Comparison of ENCODE assay signal across 21 mouse cellular contexts in genomic region chr1:74628001-74628400, GRCm38 (mm10). TPM values are rescaled to one million over a fixed set of nuclear protein-coding genes. Genes with fewer than 3 reads are reported as not detected.
DNase-seq lines count a peak whose midpoint lies in the region; TF ChIP-seq lines count a peak whose summit lies in the region.
"Had no signal": no experiment of that assay in that cellular context is flagged by ENCODE, and none has a peak within 500 bp of the region (broad histone marks: within the 10 kb centered on the region; RNA-seq: fewer than 3 reads in every experiment).

No protein-coding gene starts in this region.

- WGBS in kidney, adult 2 months = 51% methylated on average over 7 of the region's 7 CpGs

- no peak for TF ChIP-seq CTCF in kidney, adult 2 months (conservative IDR thresholded peaks at IDR 0.05; ENCODE audit: insufficient read depth, insufficient read length, low read depth, low read length)

- no peaks in the 10 kb centered on the region for H3K36me3 ChIP-seq in kidney, adult 2 months (ENCODE audit: control insufficient read depth, insufficient read depth, low read length)
- H3K36me3 ChIP-seq: heart, embryonic 15.5 days; liver, embryonic 12.5 days had no signal

- peak; percentile 21 for DNase-seq in kidney, adult 2 months
- DNase-seq in kidney, postnatal 14 days = no peak
- DNase-seq in ZHBTc4 (ENCODE audit: low read depth, low spot score) = peak; percentile 26
- peak; percentile 29 for DNase-seq in embryo, embryonic 11 days
- peak; percentile 20 to 31 for DNase-seq in kidney, postnatal 4 days
- DNase-seq in urinary bladder, postnatal 14 days (ENCODE audit: low spot score) = no peak
- no peak for DNase-seq in cerebellum, postnatal 25 days
- DNase-seq: adrenal gland, adult 8-10 months; cerebellum, postnatal 10 days; gastrocnemius, postnatal 10 days; heart, adult 18-20 months; heart, postnatal 4 days; right cerebral cortex, postnatal 25 days; thymus, postnatal 4 days had no signal

- H3K4me3 ChIP-seq in kidney, adult 2 months (ENCODE audit: insufficient read depth, low read depth, low read length) = no peak overlapping the region
- H3K4me3 ChIP-seq: embryonic facial prominence, embryonic 12.5 days; erythroblast, embryonic 14.5 days; heart, embryonic 15.5 days; limb, embryonic 12.5 days; liver, embryonic 12.5 days; megakaryocyte, embryonic 14.5 days had no signal

- H3K27me3 ChIP-seq in kidney, adult 2 months (replicated peaks; ENCODE audit: control insufficient read depth, insufficient read depth, low read length) = no peaks in the 10 kb centered on the region
- H3K27me3 ChIP-seq: embryonic facial prominence, embryonic 12.5 days; heart, embryonic 15.5 days; limb, embryonic 12.5 days; liver, embryonic 12.5 days had no signal

- no peaks in the 10 kb centered on the region for H3K4me1 ChIP-seq in kidney, adult 2 months (ENCODE audit: control insufficient read depth, insufficient read depth, low read length)
- H3K4me1 ChIP-seq: embryonic facial prominence, embryonic 12.5 days; heart, embryonic 15.5 days; limb, embryonic 12.5 days; liver, embryonic 12.5 days; megakaryocyte, embryonic 14.5 days had no signal

- no peak overlapping the region for H3K27ac ChIP-seq in kidney, adult 2 months (ENCODE audit: insufficient read depth, low read depth, low read length)
- H3K27ac ChIP-seq: embryonic facial prominence, embryonic 12.5 days; heart, embryonic 15.5 days; hindbrain, postnatal 0 days; limb, embryonic 12.5 days; liver, embryonic 12.5 days had no signal

- TF ChIP-seq POLR2A in kidney, adult 2 months (IDR thresholded peaks at IDR 0.05; ENCODE audit: low read depth, low read length) = no peak

RNA-seq across cellular contexts. Expression of gene Stk36, which starts 26.8 kb away (rescaled TPM):
- 5.9 and 6.4 TPM in 2 replicates for polyA plus RNA-seq in kidney, adult 2 months (2012; rRNA removed)
- polyA plus RNA-seq: erythroblast, embryonic 14.5 days had no signal

RNA-seq across cellular contexts. Expression of gene Rnf25, which starts 26.8 kb away (rescaled TPM):
- 63.3 and 64.1 TPM in 2 replicates for polyA plus RNA-seq in kidney, adult 2 months (2012; rRNA removed)

RNA-seq across cellular contexts. Expression of gene Ttll4, which starts 33.5 kb away (rescaled TPM):
- 11.2 and 15.2 TPM in 2 replicates for polyA plus RNA-seq in kidney, adult 2 months (2012; rRNA removed)

RNA-seq across cellular contexts. Expression of gene Bcs1l, which starts 39.9 kb away (rescaled TPM):
- 29.3 and 32.8 TPM in 2 replicates for polyA plus RNA-seq in kidney, adult 2 months (2012; rRNA removed)

RNA-seq across cellular contexts. Expression of gene Zfp142, which starts 40.0 kb away (rescaled TPM):
- polyA plus RNA-seq in kidney, adult 2 months (2012; rRNA removed) = 11.2 and 12.6 TPM in 2 replicates

Comparison
In these comparisons a context has a peak if more than half of its experiments do, and no peak if none do; other contexts are left out.
1. DNase-seq: peak in kidney, adult 2 months (single experiment), ZHBTc4 (single experiment), embryo, embryonic 11 days (single experiment) and kidney, postnatal 4 days (2 of 2); none in kidney, postnatal 14 days (single experiment), urinary bladder, postnatal 14 days (single experiment) and cerebellum, postnatal 25 days (0 of 2).